Mouse (Mus musculus) liver, embryonic 13.5 days (tissue): ENCODE measurements around the gene Cela3a. TPM values are rescaled to one million over a fixed set of nuclear protein-coding genes. Genes with fewer than 3 reads are reported as not detected.

Experiments
- ATAC-seq: fragments of 200-750 bp; cut with Nextera tagmentation; 2 replicates; pipeline ENCODE4 v1.8.0; 2017; ENCODE audit warnings: low read depth, mild to moderate bottlenecking, moderate number of reproducible peaks, moderate library complexity
- DNase-seq: peaks from one replicate; pipeline ENCODE4 v3.0.0; 2022
- H3K27ac ChIP-seq: fragments of 300-500 bp; sonication (generic); 2 replicates; pipeline ENCODE4 v1.5.1; 2015; ENCODE audit warnings: moderate library complexity, mild to moderate bottlenecking, inconsistent platforms
- H3K27me3 ChIP-seq: fragments of 300-500 bp; sonication (generic); 2 replicates; pipeline ENCODE4 v1.6.1; 2015; ENCODE audit warnings: mild to moderate bottlenecking, inconsistent platforms
- H3K36me3 ChIP-seq: fragments of 300-500 bp; sonication (generic); 2 replicates; pipeline ENCODE4 v1.6.1; 2015; ENCODE audit warnings: mild to moderate bottlenecking, inconsistent platforms
- H3K4me1 ChIP-seq: fragments of 300-500 bp; sonication (generic); replicated peaks from 2 replicates; pipeline ENCODE4 v1.6.1; 2015; ENCODE audit warnings: inconsistent platforms
- H3K4me2 ChIP-seq: fragments of 300-500 bp; sonication (generic); 2 replicates; pipeline ENCODE4 v1.6.1; 2015; ENCODE audit warnings: inconsistent platforms, mild to moderate bottlenecking, moderate library complexity
- H3K4me3 ChIP-seq: fragments of 300-500 bp; sonication (generic); replicated peaks from 2 replicates; pipeline ENCODE4 v1.5.1; 2015; ENCODE audit warnings: mild to moderate bottlenecking, inconsistent platforms
- H3K9ac ChIP-seq: fragments of 300-500 bp; sonication (generic); 2 replicates; pipeline ENCODE4 v1.6.1; 2015; ENCODE audit warnings: mild to moderate bottlenecking, inconsistent platforms
- H3K9me3 ChIP-seq: fragments of 300-500 bp; sonication (generic); replicated peaks from 2 replicates; pipeline ENCODE4 v1.6.1; 2016; ENCODE audit warnings: inconsistent platforms
- WGBS: fragments of 180-500 bp; shearing (Covaris S2); methylation state at CpG from one replicate; pipeline ENCODE4 v1.1.7; 2015; ENCODE audit not compliant: insufficient replicate concordance; 5-methylcytosine and 5-hydroxymethylcytosine counted together
- polyA plus RNA-seq: library from polyadenylated mRNA; unstranded; fragments of >200 nt; fragmentation: Nextera tagmentation; extraction: Ambion mirVana; gene quantifications from 2 replicates; pipeline ENCODE4 v1.2.1, GENCODE M21; 2015

The Cela3a gene
- polyA plus RNA-seq = not detected in 2 replicates

GRCm38 (mm10) chr4:137409691-137410090, at the start of gene Cela3a:
TSS of gene Cela3a (minus strand) at chr4:137409791.
- no peaks in the 10 kb centered on the region for H3K36me3 ChIP-seq
- H3K4me2 ChIP-seq = no peak within 1 kb of the TSS
- H3K4me1 ChIP-seq = no peaks in the 10 kb centered on the region
- H3K9ac ChIP-seq = no peak within 1 kb of the TSS
- 68% methylated on average over 5 of the region's 5 CpGs for WGBS
- no peak for DNase-seq
- H3K27me3 ChIP-seq = no peaks in the 10 kb centered on the region
- no peak within 1 kb of the TSS for H3K27ac ChIP-seq
- H3K4me3 ChIP-seq = no peak within 1 kb of the TSS
- H3K9me3 ChIP-seq = no peaks in the 10 kb centered on the region
- no peak for ATAC-seq

- H3K4me2 ChIP-seq = no peak overlapping the region
- H3K36me3 ChIP-seq = no peaks in the 10 kb centered on the region
- H3K27me3 ChIP-seq = no peaks in the 10 kb centered on the region
- peaks cover 29% of the 10 kb centered on the region for H3K4me1 ChIP-seq
- no peak for ATAC-seq
- 27% methylated on average over 5 of the region's 5 CpGs for WGBS
- DNase-seq = no peak
- no peak overlapping the region for H3K27ac ChIP-seq
- H3K9me3 ChIP-seq = no peaks in the 10 kb centered on the region
- no peak overlapping the region for H3K9ac ChIP-seq
- no peak overlapping the region for H3K4me3 ChIP-seq
Measured at GRCm38 (mm10) chr4:137458861-137459260, 49.3 kb upstream of the Cela3a start.

DNA sequence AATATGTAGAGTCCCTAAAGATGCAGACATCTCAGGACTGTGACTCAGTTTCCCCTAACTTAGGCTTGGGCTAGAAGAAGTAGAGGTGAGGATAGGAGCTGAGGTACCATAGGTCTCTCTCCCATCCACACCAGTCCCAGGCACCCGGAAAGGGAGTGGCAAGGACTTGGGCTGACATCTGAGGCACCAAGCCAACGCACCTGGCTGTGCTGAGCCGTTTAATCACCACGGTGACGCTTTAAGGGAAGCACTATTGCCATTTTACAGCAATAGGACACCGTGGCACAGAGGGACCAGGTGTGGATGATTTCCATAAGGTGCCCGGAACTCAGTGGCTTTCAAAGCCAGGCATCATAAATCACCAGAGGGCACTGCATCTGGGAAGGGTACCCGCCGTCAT, 48.7 kb upstream of the Cela3a start:
- Histone ChIP-seq H3K36me3 (no peaks in the 10 kb centered on the region), H3K27me3 (no peaks in the 10 kb centered on the region), H3K27ac (no peak overlapping the region), H3K4me1 (peaks cover 31% of the 10 kb centered on the region), H3K4me2 (no peak overlapping the region), H3K4me3 (no peak overlapping the region), H3K9me3 (no peaks in the 10 kb centered on the region), H3K9ac (no peak overlapping the region)
- DNase-seq (no peak), ATAC-seq (no peak)
- 67% methylated on average over 9 of the region's 9 CpGs for WGBS

DNA sequence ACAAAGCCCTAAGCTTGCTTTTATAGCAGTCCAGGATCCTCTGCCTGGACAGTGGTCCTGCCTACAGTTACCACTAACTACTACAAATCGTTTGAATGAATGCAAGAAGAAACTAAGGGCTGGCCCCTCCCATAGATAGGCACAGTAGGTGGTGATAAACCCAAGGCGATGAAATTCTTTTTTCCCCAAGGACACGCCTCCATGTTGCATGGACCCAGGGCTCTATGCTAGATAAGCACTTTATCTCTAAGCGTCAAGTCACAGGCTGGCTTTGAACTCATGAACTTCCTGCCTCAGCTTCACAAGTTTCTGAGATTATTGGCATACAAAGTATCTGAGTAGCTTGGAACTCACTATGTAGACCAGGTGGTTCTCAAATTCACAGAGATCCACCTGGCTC, 47.7 kb upstream of the Cela3a start:
- H3K4me2 ChIP-seq = no peak overlapping the region; the same call in 1 of the 2 replicates
- no peaks in the 10 kb centered on the region for H3K9me3 ChIP-seq
- no peaks in the 10 kb centered on the region for H3K27me3 ChIP-seq
- H3K9ac ChIP-seq = no peak overlapping the region
- peaks cover 33% of the 10 kb centered on the region for H3K4me1 ChIP-seq
- DNase-seq = peak; percentile 44
- peak; percentile 80 for ATAC-seq
- no peak overlapping the region for H3K27ac ChIP-seq
- no peak overlapping the region for H3K4me3 ChIP-seq
- 10% methylated on average over 4 of the region's 4 CpGs for WGBS
- no peaks in the 10 kb centered on the region for H3K36me3 ChIP-seq

- no peak overlapping the region for H3K9ac ChIP-seq
- no peaks in the 10 kb centered on the region for H3K36me3 ChIP-seq
- H3K4me2 ChIP-seq = no peak overlapping the region
- DNase-seq (no peak), ATAC-seq (no peak)
- no peaks in the 10 kb centered on the region for H3K9me3 ChIP-seq
- H3K4me3 ChIP-seq = no peak overlapping the region
- H3K4me1 ChIP-seq = peaks cover 29% of the 10 kb centered on the region
- no peaks in the 10 kb centered on the region for H3K27me3 ChIP-seq
- 71% methylated on average over 12 of the region's 12 CpGs for WGBS
- H3K27ac ChIP-seq = no peak overlapping the region
Measured at GRCm38 (mm10) chr4:137456581-137456980, 47.0 kb upstream of the Cela3a start.

DNA sequence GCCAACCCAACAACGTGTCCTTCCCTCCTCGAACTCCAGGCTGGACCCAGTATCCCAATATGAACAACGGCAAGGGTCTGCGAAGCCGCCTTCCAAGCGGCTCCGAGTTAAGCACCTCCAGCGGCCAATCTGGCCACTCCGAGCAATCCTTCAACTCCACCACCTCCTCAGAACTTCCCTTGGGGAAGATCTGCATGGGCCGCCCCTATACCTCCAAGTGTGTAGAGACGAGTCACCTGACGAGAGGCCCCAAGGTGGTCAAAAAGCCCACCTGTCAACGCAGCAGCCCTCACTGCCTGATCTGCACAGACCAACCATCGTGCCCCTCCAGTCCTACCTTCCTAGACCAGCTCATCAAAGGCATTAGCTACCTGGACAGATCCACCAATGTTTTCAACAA, 45.0 kb upstream of the Cela3a start:
- no peak overlapping the region for H3K27ac ChIP-seq
- no peaks in the 10 kb centered on the region for H3K27me3 ChIP-seq
- no peak overlapping the region for H3K4me3 ChIP-seq
- H3K4me2 ChIP-seq = no peak overlapping the region
- DNase-seq (no peak), ATAC-seq (no peak)
- H3K4me1 ChIP-seq = peaks cover 43% of the 10 kb centered on the region
- H3K9ac ChIP-seq = no peak overlapping the region
- WGBS = 77% methylated on average over 14 of the region's 14 CpGs
- H3K9me3 ChIP-seq = no peaks in the 10 kb centered on the region
- no peaks in the 10 kb centered on the region for H3K36me3 ChIP-seq

DNA sequence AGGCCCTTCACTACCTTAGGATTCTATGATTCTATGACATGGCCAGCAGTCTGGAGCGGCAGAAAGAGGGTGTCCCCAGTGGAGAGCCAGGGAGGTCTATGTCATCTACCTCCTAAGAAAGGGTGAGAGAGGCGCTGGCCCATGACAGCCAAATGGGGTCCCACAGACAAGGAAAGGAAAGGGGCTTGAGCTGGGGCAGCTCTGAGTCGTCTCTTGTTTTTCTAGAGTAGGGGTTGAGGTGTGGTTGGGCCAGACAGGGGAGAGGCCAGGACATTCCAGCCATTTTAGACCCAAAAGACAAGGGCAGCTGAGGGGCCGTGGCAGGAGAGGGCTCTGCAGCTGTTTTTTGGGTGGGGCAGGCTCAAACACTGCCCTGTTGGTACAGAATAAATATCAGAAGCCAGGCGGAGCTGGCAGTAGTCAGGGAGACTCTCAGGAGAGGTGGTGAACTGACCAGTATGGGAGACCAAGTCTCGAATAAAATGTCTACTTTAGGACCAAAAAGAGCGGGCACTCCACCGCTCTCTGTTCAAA, 43.7 kb upstream of the Cela3a start, which contains the start of gene 1700013G24Rik:
TSS of gene 1700013G24Rik (plus strand) at position 51 of the 534 bp plus-strand sequence.
- Histone ChIP-seq H3K4me3 (no peak within 1 kb of the TSS), H3K27ac (no peak within 1 kb of the TSS), H3K4me2 (no peak within 1 kb of the TSS), H3K36me3 (no peaks in the 10 kb centered on the region), H3K9ac (no peak within 1 kb of the TSS), H3K9me3 (no peaks in the 10 kb centered on the region), H3K4me1 (peaks cover 48% of the 10 kb centered on the region), H3K27me3 (no peaks in the 10 kb centered on the region)
- 75% methylated on average over 8 of the region's 8 CpGs for WGBS
- ATAC-seq (no peak), DNase-seq (no peak)

DNA sequence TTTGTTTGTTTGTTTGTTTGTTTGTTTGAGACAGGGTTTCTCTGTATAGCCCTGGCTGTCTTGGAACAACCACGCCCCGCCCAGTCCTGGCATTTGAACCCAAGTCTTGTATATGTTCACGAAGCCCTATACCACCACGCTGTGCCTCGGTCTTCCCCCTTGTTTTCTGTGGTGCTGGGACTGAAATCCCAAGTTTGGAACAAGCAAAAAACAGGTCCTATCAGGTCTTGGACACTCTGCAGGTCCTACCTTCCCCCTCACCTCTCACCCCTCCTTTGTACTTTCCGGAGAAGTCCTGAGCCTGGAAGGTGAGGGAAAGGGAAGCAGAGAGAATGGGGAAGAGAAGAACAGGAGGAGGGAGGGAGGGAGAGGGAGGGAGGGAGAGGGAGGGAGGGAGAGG, 42.6 kb upstream of the Cela3a start:
- no peak overlapping the region for H3K4me3 ChIP-seq
- no peak for DNase-seq
- no peaks in the 10 kb centered on the region for H3K9me3 ChIP-seq
- H3K27ac ChIP-seq = no peak overlapping the region
- no peaks in the 10 kb centered on the region for H3K36me3 ChIP-seq
- no peak overlapping the region for H3K4me2 ChIP-seq
- no peak overlapping the region for H3K9ac ChIP-seq
- no peaks in the 10 kb centered on the region for H3K27me3 ChIP-seq
- WGBS = 83% methylated on average over 6 of the region's 6 CpGs
- peaks cover 50% of the 10 kb centered on the region for H3K4me1 ChIP-seq
- ATAC-seq = no peak

DNA sequence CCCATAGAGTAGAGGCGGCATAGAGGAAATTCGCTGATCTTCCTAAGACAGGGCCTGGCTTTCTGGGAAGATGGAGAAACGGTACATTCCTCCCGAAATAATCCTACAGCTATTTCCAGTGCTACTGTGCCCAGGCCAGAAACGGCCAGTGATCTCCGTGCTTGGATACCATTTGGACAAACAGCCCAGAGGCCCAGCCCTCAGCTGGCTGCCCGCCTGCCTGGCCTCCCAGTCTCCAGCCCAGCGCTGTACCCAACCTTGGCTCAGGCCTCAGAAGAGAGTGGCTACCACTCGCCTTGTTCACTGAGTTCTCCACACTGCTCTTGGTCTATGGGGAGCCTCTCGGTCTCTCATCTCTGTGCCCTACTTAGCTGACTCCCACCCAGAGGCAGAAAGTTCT, 40.1 kb upstream of the Cela3a start:
- Histone ChIP-seq H3K4me1 (peaks cover 55% of the 10 kb centered on the region), H3K27ac (peak overlapping the region; percentile 15; the same call in 1 of the 2 replicates), H3K4me3 (no peak overlapping the region), H3K4me2 (no peak overlapping the region), H3K9me3 (no peaks in the 10 kb centered on the region), H3K36me3 (no peaks in the 10 kb centered on the region), H3K9ac (no peak overlapping the region), H3K27me3 (no peaks in the 10 kb centered on the region)
- ATAC-seq (no peak), DNase-seq (no peak)
- 70% methylated on average over 10 of the region's 10 CpGs for WGBS

- Histone ChIP-seq H3K9ac (no peak overlapping the region; the same call in 1 of the 2 replicates), H3K36me3 (no peaks in the 10 kb centered on the region), H3K9me3 (no peaks in the 10 kb centered on the region), H3K27ac (no peak overlapping the region), H3K27me3 (no peaks in the 10 kb centered on the region), H3K4me1 (peaks cover 55% of the 10 kb centered on the region), H3K4me3 (no peak overlapping the region), H3K4me2 (no peak overlapping the region)
- DNase-seq (no peak), ATAC-seq (no peak)
- 64% methylated on average over 2 of the region's 2 CpGs for WGBS
Measured at GRCm38 (mm10) chr4:137449132-137449531, 39.5 kb upstream of the Cela3a start.

- H3K9me3 ChIP-seq = no peaks in the 10 kb centered on the region
- 0 out of 2 replicates have a peak overlapping the region, but pooled peaks have one; percentile 10 for H3K4me2 ChIP-seq
- H3K27me3 ChIP-seq = no peaks in the 10 kb centered on the region
- 36% methylated on average over 2 of the region's 2 CpGs for WGBS
- H3K4me1 ChIP-seq = peaks cover 59% of the 10 kb centered on the region
- H3K4me3 ChIP-seq = no peak overlapping the region
- H3K36me3 ChIP-seq = no peaks in the 10 kb centered on the region
- no peak for ATAC-seq
- DNase-seq = no peak
- H3K9ac ChIP-seq = no peak overlapping the region
- H3K27ac ChIP-seq = peak overlapping the region; percentile 29; the same call in 1 of the 2 replicates
Measured at GRCm38 (mm10) chr4:137448641-137449040, 39.0 kb upstream of the Cela3a start.

DNA sequence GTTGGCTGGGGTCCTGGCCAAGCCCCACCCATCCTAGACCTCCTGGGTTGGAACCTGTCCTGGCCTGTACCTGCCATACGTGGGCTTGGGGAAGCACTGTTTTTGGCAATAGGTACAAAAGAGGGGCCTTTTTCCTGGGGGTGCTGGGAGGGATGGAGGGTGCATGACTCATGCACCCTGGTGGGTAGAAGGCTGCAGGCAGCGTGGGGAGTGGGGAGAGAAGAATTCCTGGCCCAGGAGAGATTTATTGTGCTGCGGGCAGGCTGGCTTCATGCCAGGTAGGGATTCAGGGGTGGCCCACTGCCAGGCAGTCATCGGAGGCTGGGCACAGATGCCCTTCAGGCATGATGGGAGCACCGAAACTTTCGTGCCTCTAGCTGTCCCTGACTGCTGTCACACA, 38.6 kb upstream of the Cela3a start:
- peaks cover 55% of the 10 kb centered on the region for H3K4me1 ChIP-seq
- no peak overlapping the region for H3K4me3 ChIP-seq
- peak overlapping the region; percentile 30 for H3K27ac ChIP-seq
- DNase-seq = no peak
- 59% methylated on average over 6 of the region's 6 CpGs for WGBS
- H3K27me3 ChIP-seq = no peaks in the 10 kb centered on the region
- no peaks in the 10 kb centered on the region for H3K36me3 ChIP-seq
- no peaks in the 10 kb centered on the region for H3K9me3 ChIP-seq
- H3K4me2 ChIP-seq = peak overlapping the region; percentile 36; the same call in 1 of the 2 replicates
- no peak overlapping the region for H3K9ac ChIP-seq
- no peak for ATAC-seq
